Mouse (Mus musculus): ENCODE results near the gene Galr2. TPM values are rescaled to one million over a fixed set of nuclear protein-coding genes. Genes with fewer than 3 reads are reported as not detected.
A peak's percentile ranks its signal among the peaks of the same experiment; 100 is the strongest.

Galr2 gene
- polyA plus RNA-seq, 1 experiment, result 0.85 TPM

DNA sequence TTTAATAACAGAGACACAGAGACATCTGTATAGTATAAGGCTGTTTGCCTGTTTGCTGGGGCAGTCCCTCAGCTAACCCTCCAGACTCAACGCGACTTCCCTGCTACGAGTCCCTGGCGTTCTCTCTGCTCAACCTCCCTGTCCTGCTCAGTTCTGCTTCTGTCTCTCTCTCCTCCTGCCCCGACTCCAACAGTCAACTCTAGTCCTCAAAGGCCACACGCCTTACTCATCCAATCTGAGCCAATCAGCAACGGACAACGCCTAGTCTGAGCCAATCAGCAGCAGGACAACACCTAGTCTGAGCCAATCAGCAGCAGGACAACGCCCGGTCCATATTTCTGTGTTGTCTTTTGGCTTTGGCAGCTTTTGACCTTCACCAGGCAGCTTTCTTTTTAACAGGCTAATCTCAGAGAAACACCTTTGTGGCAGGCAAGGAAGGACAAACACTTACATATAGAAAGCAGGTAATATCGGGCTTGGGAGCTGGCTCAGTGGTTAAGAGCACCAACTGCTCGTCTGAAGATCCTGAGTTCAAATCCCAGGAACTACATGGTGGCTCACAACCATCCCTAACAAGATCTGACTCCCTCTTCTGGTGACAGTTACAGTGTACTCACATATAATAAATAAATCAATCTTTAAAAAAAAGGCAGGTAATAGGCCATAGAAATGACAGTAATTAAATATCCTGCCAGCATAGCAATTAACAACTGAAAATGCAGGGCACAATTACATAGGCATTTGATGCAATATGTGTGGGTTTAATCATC, 27.2 kb downstream of the Galr2 start:
- no peak for TF ChIP-seq MYOG (IDR thresholded peaks at IDR 0.05; ENCODE audit: control insufficient read depth, extremely low read depth, insufficient read length)
- Histone ChIP-seq H3K4me3 (ENCODE audit: insufficient read depth, poor library complexity, severe bottlenecking) (no peak overlapping the region), H3K79me3 (ENCODE audit: low read depth) (peaks cover 8% of the 10 kb centered on the region), H3ac (ENCODE audit: control insufficient read depth, insufficient read length, low read depth) (no peak overlapping the region), H3K27me3 (ENCODE audit: control insufficient read depth, insufficient read depth, insufficient read length) (no peaks in the 10 kb centered on the region), H3K36me3 (ENCODE audit: control insufficient read depth, insufficient read depth) (peaks cover 24% of the 10 kb centered on the region), H3K79me2 (ENCODE audit: control insufficient read depth, insufficient read depth) (peaks cover 20% of the 10 kb centered on the region)

DNA sequence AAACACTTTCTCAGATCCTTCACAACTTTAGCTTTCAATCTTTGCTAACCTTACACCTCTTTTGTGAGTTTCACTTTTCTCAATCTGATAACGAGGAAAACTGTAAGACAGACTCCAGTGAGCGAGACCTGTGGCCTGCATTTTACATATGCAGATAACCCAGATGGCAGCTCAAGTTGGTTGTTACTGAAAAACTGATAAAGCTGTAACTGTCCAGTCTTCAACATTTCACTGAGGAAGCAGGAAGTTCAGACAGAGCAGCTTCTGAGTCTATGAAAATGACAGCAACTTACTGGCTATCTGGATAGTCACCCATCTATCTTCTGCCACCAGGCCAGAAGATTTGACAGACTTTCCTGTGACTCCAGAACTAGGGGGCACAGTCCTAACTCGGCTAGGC, 28.9 kb downstream of the Galr2 start:
- Histone ChIP-seq H3K79me3 (ENCODE audit: low read depth) (peaks cover 8% of the 10 kb centered on the region), H3K36me3 (ENCODE audit: control insufficient read depth, insufficient read depth) (peaks cover 8% of the 10 kb centered on the region), H3ac (ENCODE audit: control insufficient read depth, insufficient read length, low read depth) (no peak overlapping the region), H3K79me2 (ENCODE audit: control insufficient read depth, insufficient read depth) (peaks cover 19% of the 10 kb centered on the region), H3K27me3 (ENCODE audit: control insufficient read depth, insufficient read depth, insufficient read length) (no peaks in the 10 kb centered on the region), H3K4me3 (ENCODE audit: insufficient read depth, poor library complexity, severe bottlenecking) (no peak overlapping the region)
- no peak for TF ChIP-seq CEBPB (IDR thresholded peaks at IDR 0.05; ENCODE audit: low read depth)
- no peak for TF ChIP-seq USF1 (IDR thresholded peaks at IDR 0.05; ENCODE audit: low read depth)
- no peak for TF ChIP-seq FOSL1 (IDR thresholded peaks at IDR 0.05; ENCODE audit: insufficient read depth, low read length, poor library complexity, severe bottlenecking)
- no peak for TF ChIP-seq CTCF (IDR thresholded peaks at IDR 0.05; ENCODE audit: control insufficient read depth, insufficient read depth, insufficient read length)
- TF ChIP-seq MYOG (IDR thresholded peaks at IDR 0.05; ENCODE audit: control insufficient read depth, extremely low read depth, insufficient read length), result no peak
- no peak for TF ChIP-seq MYOD1 (IDR thresholded peaks at IDR 0.05; ENCODE audit: control insufficient read depth, insufficient read length, low read depth)
- TF ChIP-seq MAX (IDR thresholded peaks at IDR 0.05), result no peak

DNA sequence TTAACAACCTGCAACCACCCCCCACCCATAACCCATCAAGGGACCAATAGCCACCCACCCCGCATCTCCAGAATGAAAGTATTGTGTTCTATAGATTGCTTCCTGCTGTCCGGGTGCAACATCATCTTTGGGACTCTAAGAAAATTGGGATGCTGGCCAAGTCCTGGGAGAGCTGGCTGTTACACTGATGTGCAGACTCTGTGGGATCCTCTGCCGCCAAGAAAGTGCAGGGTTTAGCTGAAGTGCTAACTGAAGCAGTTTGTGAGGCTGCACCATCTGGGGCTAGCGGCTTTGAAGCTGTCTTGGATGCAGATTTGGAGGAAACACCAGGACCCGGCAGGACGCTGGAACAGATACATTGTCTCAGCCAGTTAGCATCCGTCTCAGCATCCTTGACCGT, 30.4 kb downstream of the Galr2 start:
- Histone ChIP-seq H3K79me2 (ENCODE audit: control insufficient read depth, insufficient read depth) (peaks cover 4% of the 10 kb centered on the region), H3K36me3 (ENCODE audit: control insufficient read depth, insufficient read depth) (no peaks in the 10 kb centered on the region), H3K79me3 (ENCODE audit: low read depth) (no peaks in the 10 kb centered on the region), H3ac (ENCODE audit: control insufficient read depth, insufficient read length, low read depth) (no peak overlapping the region), H3K27me3 (ENCODE audit: control insufficient read depth, insufficient read depth, insufficient read length) (no peaks in the 10 kb centered on the region), H3K4me3 (ENCODE audit: insufficient read depth, poor library complexity, severe bottlenecking) (no peak overlapping the region)
- TF ChIP-seq MYOD1 (IDR thresholded peaks at IDR 0.05; ENCODE audit: control insufficient read depth, insufficient read length, low read depth) (no peak), USF1 (IDR thresholded peaks at IDR 0.05; ENCODE audit: low read depth) (no peak), MAX (IDR thresholded peaks at IDR 0.05) (no peak), FOSL1 (IDR thresholded peaks at IDR 0.05; ENCODE audit: insufficient read depth, low read length, poor library complexity, severe bottlenecking) (no peak), CEBPB (IDR thresholded peaks at IDR 0.05; ENCODE audit: low read depth) (no peak), MYOG (IDR thresholded peaks at IDR 0.05; ENCODE audit: control insufficient read depth, extremely low read depth, insufficient read length) (no peak), CTCF (IDR thresholded peaks at IDR 0.05; ENCODE audit: control insufficient read depth, insufficient read depth, insufficient read length) (no peak)

DNA sequence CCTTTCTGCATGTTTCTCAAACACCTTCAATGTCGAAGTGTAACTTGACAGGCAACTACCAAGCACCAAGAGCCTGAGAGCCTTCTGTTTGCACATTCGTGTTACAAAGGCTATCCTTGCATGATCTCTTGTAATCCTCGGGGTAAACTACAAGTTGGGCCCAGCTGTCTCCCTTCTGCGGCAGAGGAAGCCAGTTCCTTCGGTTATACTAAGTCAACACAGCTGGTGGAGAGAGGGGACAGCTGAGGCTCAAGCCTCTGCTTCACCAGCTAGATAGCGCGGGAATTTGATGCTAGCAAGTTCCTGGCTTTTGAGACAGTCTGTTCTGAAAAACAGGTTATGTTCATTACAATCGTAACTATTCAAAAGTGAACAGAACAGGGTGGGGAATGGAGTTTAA, 31.6 kb downstream of the Galr2 start:
- no peak for TF ChIP-seq USF1 (IDR thresholded peaks at IDR 0.05; ENCODE audit: low read depth)
- no peak for TF ChIP-seq CTCF (IDR thresholded peaks at IDR 0.05; ENCODE audit: control insufficient read depth, insufficient read depth, insufficient read length)
- TF ChIP-seq MYOG (IDR thresholded peaks at IDR 0.05; ENCODE audit: control insufficient read depth, extremely low read depth, insufficient read length), result no peak
- TF ChIP-seq MAX (IDR thresholded peaks at IDR 0.05), result no peak
- no peak for TF ChIP-seq CEBPB (IDR thresholded peaks at IDR 0.05; ENCODE audit: low read depth)
- no peak for TF ChIP-seq MYOD1 (IDR thresholded peaks at IDR 0.05; ENCODE audit: control insufficient read depth, insufficient read length, low read depth)
- TF ChIP-seq FOSL1 (IDR thresholded peaks at IDR 0.05; ENCODE audit: insufficient read depth, low read length, poor library complexity, severe bottlenecking), result no peak
- H3K79me2 ChIP-seq (ENCODE audit: control insufficient read depth, insufficient read depth), result no peaks in the 10 kb centered on the region
- no peak overlapping the region for H3ac ChIP-seq (ENCODE audit: control insufficient read depth, insufficient read length, low read depth)
- H3K79me3 ChIP-seq (ENCODE audit: low read depth), result no peaks in the 10 kb centered on the region
- H3K27me3 ChIP-seq (ENCODE audit: control insufficient read depth, insufficient read depth, insufficient read length), result no peaks in the 10 kb centered on the region
- no peak overlapping the region for H3K4me3 ChIP-seq (ENCODE audit: insufficient read depth, poor library complexity, severe bottlenecking)
- no peaks in the 10 kb centered on the region for H3K36me3 ChIP-seq (ENCODE audit: control insufficient read depth, insufficient read depth)

DNA sequence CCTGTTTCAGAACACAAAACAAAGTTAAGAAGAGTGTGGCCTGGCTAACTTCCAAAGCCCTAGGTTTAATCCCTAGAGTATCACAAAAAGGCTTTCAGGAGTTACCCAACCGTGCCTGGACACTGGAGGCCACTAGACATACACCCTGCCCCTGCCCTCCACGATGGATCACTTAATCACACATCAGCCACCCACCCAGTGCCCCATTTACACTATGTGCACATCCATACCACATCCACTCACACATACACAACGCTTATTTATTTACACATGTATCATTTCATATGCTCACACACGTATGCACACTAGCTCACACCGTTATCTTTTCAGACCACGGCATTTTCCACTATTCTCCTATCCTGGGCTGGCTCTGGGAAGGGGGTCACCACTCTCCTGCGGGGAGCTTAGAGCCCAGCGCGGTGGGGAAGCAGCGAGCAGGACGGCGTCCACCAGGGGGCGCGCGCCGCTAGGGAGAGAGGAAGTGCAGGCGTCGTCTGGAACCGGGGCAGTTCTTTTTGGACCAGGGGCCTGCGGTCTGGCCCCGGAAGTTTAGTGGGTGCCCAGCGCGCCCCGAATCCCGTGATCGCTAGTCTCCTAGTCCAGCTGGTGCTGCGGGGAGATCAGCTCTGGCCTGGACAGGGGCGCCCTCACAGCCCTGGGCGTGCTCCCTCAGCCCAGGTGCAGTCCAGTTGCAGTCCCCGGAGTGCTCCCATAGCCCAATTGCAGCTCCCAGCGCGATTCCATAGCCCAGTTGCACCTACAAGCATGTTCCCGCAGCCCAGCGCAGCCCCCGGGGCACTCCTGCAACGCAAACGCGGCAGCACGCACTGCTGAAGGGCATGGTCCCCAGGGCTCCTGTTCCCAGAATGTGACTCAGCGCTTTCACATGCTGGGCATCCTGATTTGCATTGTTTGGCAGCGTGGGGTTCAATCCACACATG, 38.2 kb downstream of the Galr2 start:
- no peaks in the 10 kb centered on the region for H3K27me3 ChIP-seq (ENCODE audit: control insufficient read depth, insufficient read depth, insufficient read length)
- H3K36me3 ChIP-seq (ENCODE audit: control insufficient read depth, insufficient read depth), result no peaks in the 10 kb centered on the region
- no peaks in the 10 kb centered on the region for H3K79me2 ChIP-seq (ENCODE audit: control insufficient read depth, insufficient read depth)
- no peaks in the 10 kb centered on the region for H3K79me3 ChIP-seq (ENCODE audit: low read depth)
- peak overlapping the region; percentile 27 for H3K4me3 ChIP-seq (ENCODE audit: insufficient read depth, poor library complexity, severe bottlenecking)
- TF ChIP-seq MAX (IDR thresholded peaks at IDR 0.05), result peak; percentile 60
- TF ChIP-seq CTCF (IDR thresholded peaks at IDR 0.05; ENCODE audit: control insufficient read depth, insufficient read depth, insufficient read length), result peak; percentile 97
- TF ChIP-seq MYOG (IDR thresholded peaks at IDR 0.05; ENCODE audit: control insufficient read depth, extremely low read depth, insufficient read length), result no peak
- H3ac ChIP-seq (ENCODE audit: control insufficient read depth, insufficient read length, low read depth), result peak overlapping the region; percentile 61
